Mouse (Mus musculus) small intestine, adult 2 months (tissue): ENCODE results near the gene Atp4b. TPM values are rescaled to one million over a fixed set of nuclear protein-coding genes. Genes with fewer than 3 reads are reported as not detected.

ENCODE experiments used
- polyA plus RNA-seq: library from polyadenylated mRNA; depleted of rRNA; stranded (reverse); fragments of >200 nt; gene quantifications from 2 replicates; pipeline ENCODE4 v1.2.3, GENCODE M21; 2012; rRNA removed

The Atp4b gene
- polyA plus RNA-seq, 1 experiment = 0.13 TPM

Other genes with a start within 250 kb of the Atp4b start
- 355 and 658 TPM in 2 replicates for gene Lamp1, start 237.7 kb downstream of the Atp4b start, polyA plus RNA-seq
- gene Grtp1, start 196.2 kb downstream of the Atp4b start, polyA plus RNA-seq = 22.5 and 58.8 TPM in 2 replicates
- gene Adprhl1, start 142.7 kb downstream of the Atp4b start, polyA plus RNA-seq = not detected in 2 replicates
- 7.0 and 8.7 TPM in 2 replicates for gene Dcun1d2, start 108.7 kb downstream of the Atp4b start, polyA plus RNA-seq
- gene Tmco3, start 108.6 kb downstream of the Atp4b start, polyA plus RNA-seq = 11.4 and 38.4 TPM in 2 replicates
- 13.3 and 22.7 TPM in 2 replicates for gene Tfdp1, start 58.1 kb downstream of the Atp4b start, polyA plus RNA-seq
- gene Grk1, start 8.3 kb upstream of the Atp4b start, polyA plus RNA-seq = not detected in 2 replicates
- gene Tmem255b, start 38.4 kb upstream of the Atp4b start, polyA plus RNA-seq = 7.3 and 11.0 TPM in 2 replicates
- 42.6 and 58.3 TPM in 2 replicates for gene Gas6, start 97.7 kb upstream of the Atp4b start, polyA plus RNA-seq
- not detected in 2 replicates for gene 1700029H14Rik, start 165.6 kb upstream of the Atp4b start, polyA plus RNA-seq